Mouse (Mus musculus): Measurements from ENCODE around the gene Arsj.

GRCm38 (mm10) chr3:126362931-126363525, 456 bp upstream of the Arsj start:
- TF ChIP-seq CTCF (IDR thresholded peaks at IDR 0.05; ENCODE audit: insufficient read depth, low read length) (no peak), POLR2A (IDR thresholded peaks at IDR 0.05; ENCODE audit: borderline replicate concordance, extremely low read depth, low read depth, low read length) (no peak)

All from lung, adult 2 months (tissue).